Mouse (Mus musculus) olfactory bulb, adult 2 months (tissue): Measurements from ENCODE around the gene Scn2a. TPM values are rescaled to one million over a fixed set of nuclear protein-coding genes. Genes with fewer than 3 reads are reported as not detected.
"Not testable (repeated sequence)": the region's sequence is repeated elsewhere in the genome, so short reads cannot be mapped to it uniquely, and the experiment has no call there.

Experiments
- H3K27ac ChIP-seq: fragments of 200-500 bp; 2 replicates; pipeline ENCODE4 v1.5.1; 2012; ENCODE audit warnings: low read depth, low read length; ENCODE audit not compliant: insufficient read depth
- H3K4me1 ChIP-seq: fragments of 200-500 bp; 2 replicates; pipeline ENCODE4 v1.6.1; 2012; ENCODE audit warnings: low read length; ENCODE audit not compliant: control insufficient read depth, insufficient read depth
- H3K4me3 ChIP-seq: fragments of 200-500 bp; 2 replicates; pipeline ENCODE4 v1.5.1; 2012; ENCODE audit warnings: mild to moderate bottlenecking, low read depth, low read length, moderate library complexity; ENCODE audit not compliant: insufficient read depth
- CTCF ChIP-seq: fragments of 200-500 bp; IDR thresholded peaks from 2 replicates; pipeline ENCODE4 v1.5.1; 2012; ENCODE audit warnings: low read depth, mild to moderate bottlenecking, low read length, moderate library complexity; ENCODE audit not compliant: insufficient read depth
- POLR2A ChIP-seq: fragments of 200-500 bp; IDR thresholded peaks from 2 replicates; pipeline ENCODE4 v1.6.1; 2012; ENCODE audit warnings: mild to moderate bottlenecking, low read depth, low read length, moderate library complexity; ENCODE audit not compliant: insufficient read depth
- WGBS: fragments of 180-500 bp; shearing (Covaris S2); methylation state at CpG from one replicate; pipeline ENCODE4 v1.1.7; 2018; 5-methylcytosine and 5-hydroxymethylcytosine counted together
- polyA plus RNA-seq: library from polyadenylated mRNA; stranded (reverse); fragments of >200 nt; gene quantifications from 2 replicates; pipeline ENCODE4 v1.2.4, GENCODE M21; 2012; ENCODE audit warnings: low replicate concordance; ENCODE audit not compliant: missing spikeins, insufficient read depth, insufficient read length

Scn2a gene
- polyA plus RNA-seq, 1 experiment, result not detected

- TF ChIP-seq CTCF (no peak), POLR2A (no peak)
- Histone ChIP-seq H3K4me3 (no peak overlapping the region), H3K27ac (no peak overlapping the region), H3K4me1 (no peaks in the 10 kb centered on the region)
- 13% methylated on average over 3 of the region's 3 CpGs for WGBS
These were observed 171.9 kb downstream of the Scn2a start for GRCm38 (mm10) chr2:65792516-65792915.

GRCm38 (mm10) chr2:65793593-65793992 is 173.0 kb downstream of the Scn2a start:
- TF ChIP-seq POLR2A, result no peak
- no peak for TF ChIP-seq CTCF
- Histone ChIP-seq H3K4me3 (no peak overlapping the region), H3K4me1 (no peaks in the 10 kb centered on the region), H3K27ac (no peak overlapping the region)
- WGBS, result 53% methylated on average over 2 of the region's 2 CpGs

DNA sequence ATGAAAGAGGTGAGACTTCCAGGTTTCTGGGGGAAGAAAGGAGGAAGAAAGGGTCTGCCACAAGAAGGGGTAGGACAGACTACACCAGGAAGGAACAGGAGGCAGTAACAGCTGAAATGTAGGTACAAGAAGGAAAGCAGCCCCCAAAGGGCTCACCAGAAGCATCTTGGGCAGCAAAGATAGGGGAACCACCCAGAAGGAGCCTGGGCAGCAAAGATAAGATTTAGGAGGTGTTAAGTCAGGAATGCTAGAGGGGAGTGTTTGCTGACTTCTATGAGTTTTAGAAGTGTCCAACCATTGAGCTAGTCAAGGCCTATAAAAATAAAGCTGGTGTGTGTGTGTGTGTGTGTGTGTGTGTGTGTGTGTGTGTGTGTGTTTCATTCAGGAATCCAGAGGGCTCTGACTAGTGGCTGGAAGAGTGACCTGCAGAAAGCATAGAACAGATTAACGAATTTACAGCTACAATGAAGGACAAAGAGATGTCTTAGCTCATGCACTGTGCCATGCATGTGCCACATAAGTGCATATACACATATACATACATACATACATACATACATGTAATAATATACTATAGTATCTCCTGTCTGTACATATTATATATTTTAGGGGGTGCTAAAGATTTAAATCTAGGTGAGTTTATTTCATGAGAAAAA is 180.6 kb downstream of the Scn2a start:
- no peak overlapping the region for H3K4me3 ChIP-seq
- no peak overlapping the region for H3K27ac ChIP-seq
- WGBS, result 86% methylated on average over 1 of the region's 1 CpGs
- TF ChIP-seq CTCF (no peak), POLR2A (no peak)
- H3K4me1 ChIP-seq, result no peaks in the 10 kb centered on the region

GRCm38 (mm10) chr2:65806556-65806955 is 186.0 kb downstream of the Scn2a start:
- TF ChIP-seq CTCF (no peak), POLR2A (no peak)
- Histone ChIP-seq H3K4me1 (no peaks in the 10 kb centered on the region), H3K4me3 (no peak overlapping the region), H3K27ac (no peak overlapping the region)
- 90% methylated on average over 6 of the region's 6 CpGs for WGBS

- not testable (repeated sequence) for H3K4me1 ChIP-seq, H3K27ac ChIP-seq, H3K4me3 ChIP-seq
- 79% methylated on average over 6 of the region's 6 CpGs for WGBS
These were observed 190.6 kb downstream of the Scn2a start for GRCm38 (mm10) chr2:65811203-65811602.

Other genes starting within 250 kb of the Scn2a start
- not detected in 2 replicates for gene Scn3a, start 53.1 kb upstream of the Scn2a start, polyA plus RNA-seq
- not detected in 2 replicates for gene Csrnp3, start 225.0 kb downstream of the Scn2a start, polyA plus RNA-seq